Mouse (Mus musculus) limb, embryonic 11.5 days (tissue): ENCODE measurements around the gene Slc26a9. TPM values are rescaled to one million over a fixed set of nuclear protein-coding genes. Genes with fewer than 3 reads are reported as not detected.

Experiments used
- ATAC-seq: fragments of 200-750 bp; cut with Nextera tagmentation; 2 replicates; pipeline ENCODE4 v1.8.0; 2017; ENCODE audit warnings: low read depth; ENCODE audit not compliant: insufficient number of reproducible peaks, low FRiP score, low TSS enrichment
- DNase-seq: peaks from one replicate; pipeline ENCODE4 v3.0.0-alpha.2; 2015; ENCODE audit warnings: low spot score
- H3K27ac ChIP-seq: fragments of 300-500 bp; sonication (generic); replicated peaks from 2 replicates; pipeline ENCODE4 v1.5.1; 2014; ENCODE audit warnings: low read depth, mild to moderate bottlenecking, low read length
- H3K27me3 ChIP-seq: fragments of 300-500 bp; sonication (generic); 2 replicates; pipeline ENCODE4 v1.6.1; 2014; ENCODE audit warnings: mild to moderate bottlenecking, low read length, mixed read lengths; ENCODE audit not compliant: control insufficient read depth, insufficient read depth
- H3K36me3 ChIP-seq: fragments of 300-500 bp; sonication (generic); 2 replicates; pipeline ENCODE4 v1.6.1; 2014; ENCODE audit warnings: mild to moderate bottlenecking, low read length, moderate library complexity, mixed read lengths; ENCODE audit not compliant: control insufficient read depth, insufficient read depth
- H3K4me1 ChIP-seq: fragments of 300-500 bp; sonication (generic); 2 replicates; pipeline ENCODE4 v1.6.1; 2014; ENCODE audit warnings: low read length, mixed read lengths; ENCODE audit not compliant: control insufficient read depth, insufficient read depth
- H3K4me2 ChIP-seq: fragments of 300-500 bp; sonication (generic); 2 replicates; pipeline ENCODE4 v1.6.1; 2014; ENCODE audit warnings: low read depth, mild to moderate bottlenecking, moderate library complexity; ENCODE audit not compliant: severe bottlenecking
- H3K4me3 ChIP-seq: fragments of 300-500 bp; sonication (generic); 2 replicates; pipeline ENCODE4 v1.5.1; 2014; ENCODE audit warnings: low read depth, low read length
- H3K9ac ChIP-seq: fragments of 300-500 bp; sonication (generic); 2 replicates; pipeline ENCODE4 v1.6.1; 2014; ENCODE audit warnings: mild to moderate bottlenecking, low read length
- H3K9me3 ChIP-seq: fragments of 300-500 bp; sonication (generic); 2 replicates; pipeline ENCODE4 v1.6.1; 2016; ENCODE audit warnings: low read length; ENCODE audit not compliant: control insufficient read depth
- WGBS: fragments of 180-500 bp; shearing (Covaris S2); extraction: QIAGEN DNeasy Blood & Tissue Kit; methylation state at CpG from one replicate; pipeline ENCODE4 v1.1.7; 2014; 5-methylcytosine and 5-hydroxymethylcytosine counted together
- polyA plus RNA-seq: library from polyadenylated mRNA; unstranded; fragments of >200 nt; fragmentation: Nextera tagmentation; extraction: Ambion mirVana; gene quantifications from 2 replicates; pipeline ENCODE4 v1.2.1, GENCODE M21; 2014

The Slc26a9 gene
- polyA plus RNA-seq, 1 experiment from 2014 or later = not detected

DNA sequence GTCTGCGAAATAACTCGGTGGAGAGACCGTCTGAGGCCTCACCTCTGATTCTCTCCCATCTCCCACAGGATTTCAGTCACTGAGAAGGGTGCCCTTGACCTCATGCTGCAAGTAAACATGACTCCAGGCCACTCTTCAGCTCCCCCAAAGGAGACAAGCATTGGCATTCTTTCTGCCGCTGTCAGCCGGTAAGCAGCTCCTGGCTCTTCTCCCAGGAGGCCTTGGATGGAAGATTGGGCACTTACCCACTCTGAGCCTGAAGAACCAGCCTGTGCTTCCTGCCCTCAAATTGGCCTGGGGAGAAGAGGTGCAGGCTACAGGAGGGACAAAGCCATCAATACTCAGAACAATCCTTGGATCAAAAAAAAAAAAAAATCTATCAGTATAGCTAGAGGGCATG is 58.8 kb downstream of the Slc26a9 start:
- Histone ChIP-seq H3K27me3 (no peaks in the 10 kb centered on the region), H3K9me3 (no peaks in the 10 kb centered on the region), H3K9ac (no peak overlapping the region), H3K27ac (no peak overlapping the region), H3K36me3 (no peaks in the 10 kb centered on the region), H3K4me1 (0 out of 2 replicates have a peak, but pooled peaks cover 2% of the 10 kb centered on the region), H3K4me2 (no peak overlapping the region), H3K4me3 (no peak overlapping the region)
- 84% methylated on average over 5 of the region's 5 CpGs for WGBS
- DNase-seq = no peak
- no peak for ATAC-seq

DNA sequence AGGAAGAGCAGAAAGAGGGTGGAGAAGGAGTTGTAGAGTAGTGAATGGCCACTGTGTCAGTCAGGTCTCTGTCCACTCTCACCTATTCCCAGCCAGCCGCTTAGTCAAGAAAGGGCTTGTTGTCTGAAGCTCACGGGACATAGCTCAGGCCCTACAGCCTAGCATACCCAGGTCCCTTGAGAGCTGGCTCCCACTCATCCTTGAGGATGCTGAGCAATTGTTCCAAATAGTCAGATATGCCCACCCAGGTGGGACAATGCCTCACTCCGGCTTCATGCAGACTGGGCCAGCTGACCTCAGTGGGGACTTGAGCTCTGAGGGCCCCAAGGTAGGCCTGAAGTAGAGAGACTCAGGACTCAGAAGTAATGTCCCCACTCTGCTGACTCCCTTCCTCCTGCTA is 60.3 kb downstream of the Slc26a9 start:
- Histone ChIP-seq H3K27me3 (no peaks in the 10 kb centered on the region), H3K9me3 (no peaks in the 10 kb centered on the region), H3K4me2 (no peak overlapping the region), H3K27ac (no peak overlapping the region), H3K9ac (no peak overlapping the region), H3K4me1 (0 out of 2 replicates have a peak, but pooled peaks cover 2% of the 10 kb centered on the region), H3K4me3 (no peak overlapping the region), H3K36me3 (no peaks in the 10 kb centered on the region)
- DNase-seq (no peak), ATAC-seq (no peak)
- WGBS = 80% methylated on average over 3 of the region's 3 CpGs

DNA sequence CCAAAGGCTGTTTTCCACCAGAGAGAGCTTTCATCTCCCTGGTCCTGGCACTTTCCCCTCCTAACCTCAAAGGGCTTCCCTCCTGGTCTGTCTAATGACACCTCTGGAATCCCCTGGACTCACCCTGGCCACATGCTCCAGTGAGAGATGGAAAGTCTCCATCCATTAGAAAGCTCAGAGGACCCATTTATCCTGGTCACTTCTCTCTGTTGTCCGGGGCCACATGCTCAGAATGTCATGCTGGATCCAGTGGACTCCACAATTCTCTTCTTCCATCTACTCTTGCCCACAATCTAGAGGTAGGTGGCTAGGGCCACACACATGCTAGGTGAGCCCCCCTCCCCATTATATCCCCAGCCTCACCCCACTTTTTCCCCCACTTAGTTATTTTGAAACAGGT is 65.2 kb downstream of the Slc26a9 start:
- 83% methylated on average over 1 of the region's 1 CpGs for WGBS
- DNase-seq = no peak
- H3K9me3 ChIP-seq = no peaks in the 10 kb centered on the region
- H3K4me1 ChIP-seq = no peaks in the 10 kb centered on the region
- H3K27ac ChIP-seq = no peak overlapping the region
- no peak for ATAC-seq
- no peak overlapping the region for H3K4me3 ChIP-seq
- H3K27me3 ChIP-seq = no peaks in the 10 kb centered on the region
- H3K4me2 ChIP-seq = no peak overlapping the region
- no peak overlapping the region for H3K9ac ChIP-seq
- H3K36me3 ChIP-seq = no peaks in the 10 kb centered on the region

DNA sequence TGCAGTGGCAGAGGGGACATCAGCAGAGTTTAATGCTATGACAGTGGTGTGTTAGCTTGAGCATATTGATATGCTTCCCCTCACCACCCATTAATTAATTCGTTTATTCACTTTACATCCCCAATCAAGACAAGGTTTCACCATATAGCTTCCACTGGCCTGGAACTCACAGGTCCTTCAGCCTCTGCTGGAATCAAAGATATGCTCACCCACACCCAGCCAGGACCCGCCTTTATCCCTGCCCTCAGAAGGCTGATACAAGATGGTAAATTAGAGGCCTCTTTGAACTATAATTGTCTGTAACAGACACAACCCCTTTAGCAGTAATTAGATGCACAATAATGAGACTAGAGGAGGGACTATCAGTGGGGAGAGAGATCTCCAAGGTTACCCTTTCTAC is 65.8 kb downstream of the Slc26a9 start:
- no peaks in the 10 kb centered on the region for H3K36me3 ChIP-seq
- no peak overlapping the region for H3K27ac ChIP-seq
- H3K9ac ChIP-seq = no peak overlapping the region
- ATAC-seq (no peak), DNase-seq (no peak)
- 66% methylated on average over 2 of the region's 2 CpGs for WGBS
- no peaks in the 10 kb centered on the region for H3K4me1 ChIP-seq
- H3K27me3 ChIP-seq = no peaks in the 10 kb centered on the region
- H3K4me2 ChIP-seq = no peak overlapping the region
- H3K4me3 ChIP-seq = no peak overlapping the region
- no peaks in the 10 kb centered on the region for H3K9me3 ChIP-seq

DNA sequence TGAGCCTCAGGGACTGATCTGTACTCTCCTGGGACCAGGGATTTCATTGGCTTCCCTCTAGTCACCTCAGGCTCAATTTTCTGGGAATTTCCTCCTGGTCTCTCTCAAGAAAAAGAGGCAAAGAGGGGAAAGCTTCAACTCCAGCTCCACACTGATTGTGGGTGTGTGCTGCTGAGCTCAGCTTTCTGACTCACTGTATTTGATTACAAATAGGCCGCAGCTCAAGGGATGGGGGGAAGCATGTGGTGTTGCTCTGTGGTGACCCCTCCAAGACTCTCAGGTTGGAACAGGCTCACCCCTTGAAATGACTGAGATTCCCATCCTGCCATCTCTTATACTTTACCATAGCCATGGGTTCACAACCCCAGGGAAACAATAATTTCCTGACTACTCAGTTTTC is 67.6 kb downstream of the Slc26a9 start:
- DNase-seq = no peak

DNA sequence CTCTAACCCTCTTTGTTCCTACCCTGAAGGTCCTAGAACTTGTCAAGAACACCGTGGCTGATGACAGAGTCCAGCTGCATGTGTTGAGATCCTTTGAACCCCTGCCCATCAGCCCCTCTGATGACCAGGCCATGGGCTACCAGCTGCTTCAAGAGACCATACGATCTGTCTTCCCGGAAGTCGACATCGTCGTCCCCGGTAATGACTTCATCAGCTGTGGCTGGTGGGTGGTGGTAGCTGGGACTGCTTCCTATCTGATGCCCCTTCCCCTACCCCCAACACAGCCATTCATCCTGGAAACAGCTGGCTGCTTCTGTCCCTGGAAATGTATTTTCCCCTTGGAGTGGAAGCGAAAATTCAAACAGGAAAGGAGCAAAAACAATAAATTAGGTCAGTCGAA is 68.2 kb downstream of the Slc26a9 start:
- no peak overlapping the region for H3K9ac ChIP-seq
- H3K4me1 ChIP-seq = no peaks in the 10 kb centered on the region
- 76% methylated on average over 9 of the region's 9 CpGs for WGBS
- no peak overlapping the region for H3K27ac ChIP-seq
- ATAC-seq (no peak), DNase-seq (no peak)
- no peaks in the 10 kb centered on the region for H3K36me3 ChIP-seq
- H3K4me3 ChIP-seq = no peak overlapping the region
- no peaks in the 10 kb centered on the region for H3K27me3 ChIP-seq
- no peaks in the 10 kb centered on the region for H3K9me3 ChIP-seq
- no peak overlapping the region for H3K4me2 ChIP-seq

More for the DNA sequence above, 67.6 kb downstream of the Slc26a9 start:
- H3K4me2 ChIP-seq = no peak overlapping the region
- no peaks in the 10 kb centered on the region for H3K27me3 ChIP-seq
- no peak overlapping the region for H3K4me3 ChIP-seq
- WGBS = 82% methylated on average over 1 of the region's 1 CpGs
- H3K9me3 ChIP-seq = no peaks in the 10 kb centered on the region
- H3K9ac ChIP-seq = no peak overlapping the region
- no peak overlapping the region for H3K27ac ChIP-seq
- no peak for ATAC-seq
- H3K36me3 ChIP-seq = no peaks in the 10 kb centered on the region
- no peaks in the 10 kb centered on the region for H3K4me1 ChIP-seq

DNA sequence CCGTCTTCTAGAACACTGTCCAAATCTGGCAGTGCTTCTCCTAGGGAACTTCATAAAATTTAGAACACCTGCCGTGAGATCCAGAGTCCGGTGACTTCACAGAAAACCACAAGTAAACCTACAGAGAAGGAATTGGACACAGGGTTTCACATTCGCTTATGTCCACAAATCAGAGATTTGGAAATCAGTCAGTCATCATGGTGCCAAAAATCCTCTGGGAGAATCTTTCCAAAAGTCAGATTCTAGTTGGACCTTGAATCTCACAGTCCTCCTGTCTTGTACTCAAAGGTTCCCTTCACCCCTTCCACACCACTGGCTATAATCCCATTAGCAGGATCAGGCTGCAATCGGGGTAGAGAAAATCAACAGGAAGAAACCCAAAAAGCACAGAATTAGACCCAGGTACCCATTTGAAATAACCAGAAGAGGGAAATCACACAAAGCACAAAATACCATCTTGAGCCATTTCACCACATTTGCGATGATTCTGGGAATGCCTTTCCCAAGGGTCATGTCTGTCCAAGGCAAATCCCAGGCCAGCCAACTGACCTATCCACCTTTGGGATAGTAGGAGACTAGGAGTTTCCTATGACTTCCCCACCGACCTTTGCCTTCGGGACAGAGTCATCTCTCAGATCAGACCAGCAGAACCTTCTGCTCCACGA is 68.9 kb downstream of the Slc26a9 start:
- Histone ChIP-seq H3K4me3 (no peak overlapping the region), H3K4me1 (no peaks in the 10 kb centered on the region), H3K9me3 (no peaks in the 10 kb centered on the region), H3K4me2 (no peak overlapping the region), H3K27ac (no peak overlapping the region), H3K27me3 (no peaks in the 10 kb centered on the region), H3K36me3 (no peaks in the 10 kb centered on the region), H3K9ac (no peak overlapping the region)
- DNase-seq = no peak
- ATAC-seq = no peak
- WGBS = 90% methylated on average over 9 of the region's 9 CpGs

DNA sequence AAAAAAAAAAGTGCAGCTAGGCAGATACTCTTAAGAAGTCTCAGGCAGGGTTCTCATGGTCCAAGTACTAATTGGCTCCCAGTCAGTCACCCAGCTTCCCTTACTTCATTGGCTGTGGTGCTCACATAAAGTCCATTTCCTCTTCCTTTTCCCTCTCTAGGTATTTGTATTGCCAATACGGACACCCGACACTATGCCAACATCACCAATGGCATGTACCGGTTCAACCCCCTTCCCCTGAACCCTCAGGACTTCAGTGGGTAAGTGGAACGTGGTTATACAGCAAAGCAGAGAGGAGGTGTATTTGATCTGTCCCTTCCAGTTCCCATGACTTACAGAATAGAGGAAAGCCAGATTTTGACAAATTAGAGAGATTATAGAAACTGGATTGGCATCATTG is 69.9 kb downstream of the Slc26a9 start:
- Histone ChIP-seq H3K27ac (no peak overlapping the region), H3K9me3 (no peaks in the 10 kb centered on the region), H3K36me3 (no peaks in the 10 kb centered on the region), H3K4me1 (no peaks in the 10 kb centered on the region), H3K4me3 (no peak overlapping the region), H3K9ac (no peak overlapping the region), H3K4me2 (no peak overlapping the region), H3K27me3 (no peaks in the 10 kb centered on the region)
- DNase-seq = no peak
- ATAC-seq = no peak
- WGBS = 95% methylated on average over 4 of the region's 4 CpGs

DNA sequence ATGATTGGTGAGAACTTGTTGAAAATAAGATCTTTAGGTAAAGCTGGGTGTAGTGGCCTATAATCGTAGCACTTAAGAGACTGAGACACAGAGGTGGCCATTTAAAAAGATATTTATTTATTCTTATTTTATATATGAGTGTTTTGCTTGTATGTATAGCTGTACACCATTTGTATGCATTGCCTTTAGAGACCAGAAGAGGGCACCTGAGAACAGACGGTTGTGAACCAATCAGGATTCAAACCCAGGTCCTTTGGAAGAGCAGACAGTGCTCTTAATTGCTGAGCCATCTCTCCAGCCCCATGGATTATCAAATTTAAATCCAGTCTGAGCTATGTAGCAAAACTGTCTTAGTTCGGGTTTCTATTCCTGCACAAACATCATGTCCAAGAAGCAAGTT is 70.4 kb downstream of the Slc26a9 start:
- no peak overlapping the region for H3K9ac ChIP-seq
- no peaks in the 10 kb centered on the region for H3K36me3 ChIP-seq
- ATAC-seq = no peak

More for the DNA sequence above, 70.4 kb downstream of the Slc26a9 start:
- no peaks in the 10 kb centered on the region for H3K9me3 ChIP-seq
- no peaks in the 10 kb centered on the region for H3K4me1 ChIP-seq
- H3K4me3 ChIP-seq = no peak overlapping the region
- H3K27me3 ChIP-seq = no peaks in the 10 kb centered on the region
- WGBS = 88% methylated on average over 3 of the region's 3 CpGs
- no peak for DNase-seq
- H3K4me2 ChIP-seq = no peak overlapping the region
- no peak overlapping the region for H3K27ac ChIP-seq
